Mouse (Mus musculus) G1E (cell line): ENCODE data around the gene Erbin.

Experiments
- CTCF ChIP-seq: IDR thresholded peaks from 2 replicates; pipeline ENCODE4 v1.5.1; 2012; ENCODE audit warnings: low read depth, low read length, inconsistent platforms, mixed read lengths
- GATA1 ChIP-seq: IDR thresholded peaks from 2 replicates; pipeline ENCODE4 v1.6.1; 2012; ENCODE audit warnings: borderline replicate concordance, low read length, inconsistent platforms, mixed read lengths
- GATA2 ChIP-seq: IDR thresholded peaks from 2 replicates; pipeline ENCODE4 v1.6.1; 2012; ENCODE audit warnings: low read depth, low read length, inconsistent platforms, borderline replicate concordance
- POLR2AphosphoS5 ChIP-seq: IDR thresholded peaks from 2 replicates; pipeline ENCODE4 v1.6.1; 2012; ENCODE audit warnings: low read depth, low read length, inconsistent platforms; ENCODE audit not compliant: insufficient replicate concordance
- TAL1 ChIP-seq: conservative IDR thresholded peaks from 2 replicates; pipeline ENCODE4 v1.6.1; 2012; ENCODE audit warnings: low read depth, low read length, inconsistent platforms, mixed read lengths

GRCm38 (mm10) chr13:103862041-103862440 is 58.3 kb downstream of the Erbin start:
- TF ChIP-seq CTCF (no peak), GATA1 (no peak), GATA2 (no peak), POLR2AphosphoS5 (no peak), TAL1 (no peak)
